Mouse (Mus musculus): ENCODE measurements around the gene Ablim2.

- TF ChIP-seq CTCF (IDR thresholded peaks at IDR 0.05; ENCODE audit: low read depth) (no peak), EP300 (IDR thresholded peaks at IDR 0.05; ENCODE audit: low read depth) (no peak)
Measured at GRCm38 (mm10) chr5:35873382-35873781, 115.7 kb downstream of the Ablim2 start.
